Mouse (Mus musculus) ES-E14 (cell line): Measurements from ENCODE around the gene Ccdc74a.

Experiments
- MAFK ChIP-seq: IDR thresholded peaks from 2 replicates; pipeline ENCODE4 v1.6.1; 2014; ENCODE audit warnings: mild to moderate bottlenecking, low read depth, low read length, inconsistent platforms; ENCODE audit not compliant: insufficient read depth
- ZNF384 ChIP-seq: IDR thresholded peaks from 2 replicates; pipeline ENCODE4 v1.6.1; 2012; ENCODE audit warnings: low read depth, low read length, inconsistent platforms

GRCm38 (mm10) chr16:17637610-17638009, 8.7 kb upstream of the Ccdc74a start:
- no peak for TF ChIP-seq MAFK
- no peak for TF ChIP-seq ZNF384
